Mouse (Mus musculus) limb, embryonic 14.5 days (tissue): ENCODE measurements around the gene Eif4e2. TPM values are rescaled to one million over a fixed set of nuclear protein-coding genes. Genes with fewer than 3 reads are reported as not detected.

ENCODE experiments used
- ATAC-seq: fragments of 200-750 bp; cut with Nextera tagmentation; 2 replicates; pipeline ENCODE4 v1.8.0; 2017; ENCODE audit warnings: low read depth, moderate number of reproducible peaks, moderate TSS enrichment; ENCODE audit not compliant: low FRiP score
- DNase-seq: peaks from one replicate; pipeline ENCODE4 v3.0.0-alpha.2; 2015; ENCODE audit warnings: low spot score
- H3K27ac ChIP-seq: fragments of 300-500 bp; sonication (generic); replicated peaks from 2 replicates; pipeline ENCODE4 v1.5.1; 2014; ENCODE audit warnings: low read depth, mild to moderate bottlenecking, low read length, moderate library complexity, mixed read lengths
- H3K27me3 ChIP-seq: fragments of 300-500 bp; sonication (generic); 2 replicates; pipeline ENCODE4 v1.6.1; 2014; ENCODE audit warnings: low read length, mixed read lengths; ENCODE audit not compliant: control insufficient read depth, insufficient read depth
- H3K36me3 ChIP-seq: fragments of 300-500 bp; sonication (generic); 2 replicates; pipeline ENCODE4 v1.6.1; 2014; ENCODE audit warnings: mild to moderate bottlenecking, low read length, moderate library complexity, mixed read lengths; ENCODE audit not compliant: control insufficient read depth, insufficient read depth
- H3K4me1 ChIP-seq: fragments of 300-500 bp; sonication (generic); 2 replicates; pipeline ENCODE4 v1.6.1; 2014; ENCODE audit warnings: antibody characterized with exemption, low read length, mixed read lengths; ENCODE audit not compliant: control insufficient read depth, insufficient read depth
- H3K4me2 ChIP-seq: fragments of 300-500 bp; sonication (generic); replicated peaks from 2 replicates; pipeline ENCODE4 v1.6.1; 2014; ENCODE audit warnings: low read depth, mild to moderate bottlenecking, low read length, moderate library complexity; ENCODE audit not compliant: severe bottlenecking
- H3K4me3 ChIP-seq: fragments of 300-500 bp; sonication (generic); replicated peaks from 2 replicates; pipeline ENCODE4 v1.5.1; 2014; ENCODE audit warnings: low read length
- H3K9ac ChIP-seq: fragments of 300-500 bp; sonication (generic); 2 replicates; pipeline ENCODE4 v1.6.1; 2014; ENCODE audit warnings: mild to moderate bottlenecking, low read depth, low read length, moderate library complexity; ENCODE audit not compliant: severe bottlenecking
- H3K9me3 ChIP-seq: fragments of 300-500 bp; sonication (generic); 2 replicates; pipeline ENCODE4 v1.6.1; 2016; ENCODE audit warnings: low read length; ENCODE audit not compliant: control insufficient read depth
- POLR2A ChIP-seq: fragments of 200-500 bp; IDR thresholded peaks from 2 replicates; pipeline ENCODE4 v1.8.0; 2012; ENCODE audit warnings: inconsistent platforms, mild to moderate bottlenecking, moderate library complexity, borderline replicate concordance; ENCODE audit not compliant: insufficient read depth, insufficient read length; ENCODE audit errors: extremely low read depth
- WGBS: fragments of 180-500 bp; shearing (Covaris S2); extraction: QIAGEN DNeasy Blood & Tissue Kit; methylation state at CpG from one replicate; pipeline ENCODE4 v1.1.7; 2014; 5-methylcytosine and 5-hydroxymethylcytosine counted together
- polyA plus RNA-seq, 2 experiments: library from polyadenylated mRNA; depleted of rRNA in 1 of 2; stranded (reverse) in 1 of 2; unstranded in 1 of 2; fragments of >200 nt; fragmentation: Nextera tagmentation in 1 of 2; extraction: Ambion mirVana in 1 of 2; gene quantifications; 2 replicates each; pipeline versions ENCODE4 v1.2.1 to v1.2.3; 2012 to 2014

Gene Eif4e2
- polyA plus RNA-seq, 2 experiments: 118 to 139 TPM

- DNase-seq: no peak
Measured at GRCm38 (mm10) chr1:87172316-87172715, 41.4 kb upstream of the Eif4e2 start.

GRCm38 (mm10) chr1:87174006-87174955 is 39.4 kb upstream of the Eif4e2 start:
- Histone ChIP-seq H3K4me3 (no peak overlapping the region), H3K9me3 (no peaks in the 10 kb centered on the region), H3K4me2 (peak overlapping the region; percentile 26; the same call in 1 of the 2 replicates), H3K4me1 (peaks cover 13% of the 10 kb centered on the region; the same call in 1 of the 2 replicates), H3K27ac (no peak overlapping the region), H3K27me3 (peaks cover 23% of the 10 kb centered on the region), H3K36me3 (no peaks in the 10 kb centered on the region), H3K9ac (peak overlapping the region; percentile 7; the same call in 1 of the 2 replicates)
- no peak for TF ChIP-seq POLR2A
- ATAC-seq (peak; percentile 35; the same call in 1 of the 2 replicates), DNase-seq (peak; percentile 66)
- WGBS: 21% methylated on average over 28 of the region's 28 CpGs

More at GRCm38 (mm10) chr1:87172316-87172715, 41.4 kb upstream of the Eif4e2 start:
- Histone ChIP-seq H3K27me3 (peaks cover 29% of the 10 kb centered on the region), H3K9ac (no peak overlapping the region), H3K36me3 (no peaks in the 10 kb centered on the region), H3K9me3 (no peaks in the 10 kb centered on the region), H3K4me3 (no peak overlapping the region), H3K4me1 (peaks cover 13% of the 10 kb centered on the region; the same call in 1 of the 2 replicates), H3K27ac (no peak overlapping the region), H3K4me2 (no peak overlapping the region)
- no peak for ATAC-seq
- TF ChIP-seq POLR2A: no peak
- 33% methylated on average over 9 of the region's 9 CpGs for WGBS

GRCm38 (mm10) chr1:87175852-87176292 is 37.8 kb upstream of the Eif4e2 start:
- DNase-seq (peak; percentile 85), ATAC-seq (peak; percentile 86)
- Histone ChIP-seq H3K4me1 (peaks cover 9% of the 10 kb centered on the region; the same call in 1 of the 2 replicates), H3K36me3 (no peaks in the 10 kb centered on the region), H3K4me2 (no peak overlapping the region; the same call in 1 of the 2 replicates), H3K27ac (no peak overlapping the region), H3K4me3 (no peak overlapping the region), H3K27me3 (peaks cover 16% of the 10 kb centered on the region), H3K9ac (no peak overlapping the region), H3K9me3 (no peaks in the 10 kb centered on the region)
- 3% methylated on average over 11 of the region's 11 CpGs for WGBS
- TF ChIP-seq POLR2A: no peak

GRCm38 (mm10) chr1:87180896-87181295 is 32.8 kb upstream of the Eif4e2 start:
- H3K4me2 ChIP-seq: no peak overlapping the region
- peaks cover 8% of the 10 kb centered on the region; the same call in 1 of the 2 replicates for H3K4me1 ChIP-seq
- DNase-seq: no peak
- WGBS: 47% methylated on average over 5 of the region's 5 CpGs
- no peak overlapping the region for H3K27ac ChIP-seq
- H3K27me3 ChIP-seq: peaks cover 37% of the 10 kb centered on the region
- H3K4me3 ChIP-seq: no peak overlapping the region
- H3K9me3 ChIP-seq: no peaks in the 10 kb centered on the region
- ATAC-seq: no peak
- H3K9ac ChIP-seq: no peak overlapping the region
- TF ChIP-seq POLR2A: no peak
- H3K36me3 ChIP-seq: no peaks in the 10 kb centered on the region

- WGBS: 40% methylated on average over 9 of the region's 9 CpGs
- no peak within 1 kb of the TSS for H3K27ac ChIP-seq
- H3K9ac ChIP-seq: no peak within 1 kb of the TSS
- DNase-seq: no peak
- H3K4me3 ChIP-seq: no peak within 1 kb of the TSS
- H3K4me1 ChIP-seq: 0 out of 2 replicates have a peak, but pooled peaks cover 3% of the 10 kb centered on the region
- H3K9me3 ChIP-seq: no peaks in the 10 kb centered on the region
- ATAC-seq: no peak
- no peak within 1 kb of the TSS for H3K4me2 ChIP-seq
- peaks cover 45% of the 10 kb centered on the region for H3K27me3 ChIP-seq
- no peak for TF ChIP-seq POLR2A
- no peaks in the 10 kb centered on the region for H3K36me3 ChIP-seq
Measured at GRCm38 (mm10) chr1:87183013-87183412, 30.7 kb upstream of the Eif4e2 start, which contains the start of gene Prss56. TSS of gene Prss56 (plus strand) at chr1:87183313.
